Mouse (Mus musculus) liver, embryonic 16.5 days (tissue): ENCODE measurements around the gene Gm11238. TPM values are rescaled to one million over a fixed set of nuclear protein-coding genes. Genes with fewer than 3 reads are reported as not detected.
"Not testable (repeated sequence)": the region's sequence is repeated elsewhere in the genome, so short reads cannot be mapped to it uniquely, and the experiment has no call there.

Experiments
- ATAC-seq: fragments of 200-750 bp; cut with Nextera tagmentation; 2 replicates; pipeline ENCODE4 v1.8.0; 2017; ENCODE audit warnings: low read depth, mild to moderate bottlenecking, moderate number of reproducible peaks, moderate library complexity
- H3K27ac ChIP-seq: fragments of 300-500 bp; sonication (generic); 2 replicates; pipeline ENCODE4 v1.5.1; 2014; ENCODE audit warnings: mild to moderate bottlenecking, low read length
- H3K27me3 ChIP-seq: fragments of 300-500 bp; sonication (generic); 2 replicates; pipeline ENCODE4 v1.6.1; 2014; ENCODE audit warnings: low read depth, low read length, mixed read lengths; ENCODE audit not compliant: control insufficient read depth, insufficient read depth
- H3K36me3 ChIP-seq: fragments of 300-500 bp; sonication (generic); 2 replicates; pipeline ENCODE4 v1.6.1; 2014; ENCODE audit warnings: mild to moderate bottlenecking; ENCODE audit not compliant: control insufficient read depth, insufficient read depth
- H3K4me1 ChIP-seq: fragments of 300-500 bp; sonication (generic); 2 replicates; pipeline ENCODE4 v1.6.1; 2014; ENCODE audit warnings: low read depth, low read length, mixed read lengths; ENCODE audit not compliant: control insufficient read depth
- H3K4me2 ChIP-seq: fragments of 300-500 bp; sonication (generic); 2 replicates; pipeline ENCODE4 v1.6.1; 2014; ENCODE audit warnings: low read depth, low read length, mixed read lengths
- H3K4me3 ChIP-seq: fragments of 300-500 bp; sonication (generic); 2 replicates; pipeline ENCODE4 v1.5.1; 2014; ENCODE audit warnings: low read depth, mild to moderate bottlenecking, low read length
- H3K9ac ChIP-seq: fragments of 300-500 bp; sonication (generic); 2 replicates; pipeline ENCODE4 v1.6.1; 2014; ENCODE audit warnings: low read depth, low read length
- H3K9me3 ChIP-seq: fragments of 300-500 bp; sonication (generic); replicated peaks from 2 replicates; pipeline ENCODE4 v1.6.1; 2016; ENCODE audit warnings: low read length; ENCODE audit not compliant: control insufficient read depth
- WGBS: fragments of 180-500 bp; shearing (Covaris S2); extraction: QIAGEN DNeasy Blood & Tissue Kit; methylation state at CpG from one replicate; pipeline ENCODE4 v1.1.7; 2014; ENCODE audit not compliant: insufficient replicate concordance; 5-methylcytosine and 5-hydroxymethylcytosine counted together
- polyA plus RNA-seq: library from polyadenylated mRNA; unstranded; fragments of >200 nt; fragmentation: Nextera tagmentation; extraction: Ambion mirVana; gene quantifications from 2 replicates; pipeline ENCODE4 v1.2.1, GENCODE M21; 2015

The Gm11238 gene
- polyA plus RNA-seq, result not detected in 2 replicates

GRCm38 (mm10) chr4:73607581-73607980 is at the start of gene Gm11238:
Gene Gm11238, plus strand, starts transcription at chr4:73607881.
- not testable (repeated sequence) for ATAC-seq, H3K4me1 ChIP-seq, H3K9ac ChIP-seq

GRCm38 (mm10) chr4:73599248-73599647 is 8.4 kb upstream of the Gm11238 start:
- no peak overlapping the region for H3K9ac ChIP-seq
- WGBS, result 12% methylated on average over 3 of the region's 3 CpGs
- no peak overlapping the region for H3K27ac ChIP-seq
- H3K4me2 ChIP-seq, result no peak overlapping the region
- H3K27me3 ChIP-seq, result no peaks in the 10 kb centered on the region
- no peaks in the 10 kb centered on the region for H3K36me3 ChIP-seq
- no peaks in the 10 kb centered on the region for H3K9me3 ChIP-seq
- H3K4me1 ChIP-seq, result no peaks in the 10 kb centered on the region
- ATAC-seq, result no peak
- no peak overlapping the region for H3K4me3 ChIP-seq

More at GRCm38 (mm10) chr4:73607581-73607980, at the start of gene Gm11238:
- not testable (repeated sequence) for H3K9me3 ChIP-seq, H3K27ac ChIP-seq, H3K4me3 ChIP-seq, H3K4me2 ChIP-seq, H3K36me3 ChIP-seq, H3K27me3 ChIP-seq
- WGBS, result no CpG with 5 or more reads among the region's 3 CpGs

- H3K9ac ChIP-seq, H3K36me3 ChIP-seq, ATAC-seq, H3K9me3 ChIP-seq, H3K27ac ChIP-seq, H3K4me2 ChIP-seq, H3K27me3 ChIP-seq, H3K4me3 ChIP-seq, H3K4me1 ChIP-seq: not testable (repeated sequence)
- WGBS, result no CpG with 5 or more reads among the region's 3 CpGs
These were observed 15.0 kb downstream of the Gm11238 start, which contains the start of gene Gm11237 for GRCm38 (mm10) chr4:73622684-73623083. Gene Gm11237, plus strand, starts transcription at chr4:73622984.

GRCm38 (mm10) chr4:73637821-73638220 is 30.1 kb downstream of the Gm11238 start, which contains the start of gene Gm11236:
Gene Gm11236, plus strand, starts transcription at chr4:73638121.
- H3K4me2 ChIP-seq, H3K36me3 ChIP-seq, ATAC-seq, H3K27me3 ChIP-seq, H3K9me3 ChIP-seq, H3K4me3 ChIP-seq, H3K4me1 ChIP-seq, H3K9ac ChIP-seq, H3K27ac ChIP-seq: not testable (repeated sequence)
- WGBS, result no CpG with 5 or more reads among the region's 4 CpGs

- not testable (repeated sequence) for ATAC-seq, H3K27ac ChIP-seq, H3K4me2 ChIP-seq, H3K4me3 ChIP-seq, H3K9me3 ChIP-seq, H3K36me3 ChIP-seq, H3K9ac ChIP-seq, H3K27me3 ChIP-seq, H3K4me1 ChIP-seq
- 55% methylated on average over 4 of the region's 4 CpGs for WGBS
These were observed 54.2 kb downstream of the Gm11238 start for GRCm38 (mm10) chr4:73661864-73662263.

- WGBS, result no CpG with 5 or more reads among the region's 4 CpGs
- not testable (repeated sequence) for H3K4me1 ChIP-seq, H3K9me3 ChIP-seq, H3K36me3 ChIP-seq, H3K4me3 ChIP-seq, H3K4me2 ChIP-seq, H3K27ac ChIP-seq, ATAC-seq, H3K9ac ChIP-seq, H3K27me3 ChIP-seq
These were observed 60.4 kb downstream of the Gm11238 start, which contains the start of gene Gm11239 for GRCm38 (mm10) chr4:73668054-73668453. Gene Gm11239, plus strand, starts transcription at chr4:73668354.

GRCm38 (mm10) chr4:73683216-73683615 is 75.5 kb downstream of the Gm11238 start, which contains the start of gene Gm428:
Gene Gm428, plus strand, starts transcription at chr4:73683516.
- not testable (repeated sequence) for ATAC-seq, H3K36me3 ChIP-seq, H3K27me3 ChIP-seq, H3K4me1 ChIP-seq, H3K9me3 ChIP-seq, H3K9ac ChIP-seq, H3K4me3 ChIP-seq, H3K27ac ChIP-seq, H3K4me2 ChIP-seq
- no CpG with 5 or more reads among the region's 4 CpGs for WGBS

Other genes starting within 250 kb of the Gm11238 start
- gene Gm11487, start 202.8 kb upstream of the Gm11238 start, polyA plus RNA-seq, result not detected in 2 replicates
- not detected in 2 replicates for gene Gm11237, start 15.1 kb downstream of the Gm11238 start, polyA plus RNA-seq
- not detected in 2 replicates for gene Gm11236, start 30.2 kb downstream of the Gm11238 start, polyA plus RNA-seq
- gene Gm11239, start 60.5 kb downstream of the Gm11238 start, polyA plus RNA-seq, result not detected in 2 replicates
- not detected in 2 replicates for gene Gm428, start 75.6 kb downstream of the Gm11238 start, polyA plus RNA-seq
- gene Rasef, start 183.1 kb downstream of the Gm11238 start, polyA plus RNA-seq, result 0.11 TPM in 1 of 2 replicates, not detected in the other